Mouse (Mus musculus): ENCODE results near the gene Rrbp1. TPM values are rescaled to one million over a fixed set of nuclear protein-coding genes. Genes with fewer than 3 reads are reported as not detected.

Rrbp1 gene
- 42.1 and 48.1 TPM in 2 replicates for polyA plus RNA-seq (2015; fragmentation: Nextera tagmentation; extraction: Ambion mirVana)

DNA sequence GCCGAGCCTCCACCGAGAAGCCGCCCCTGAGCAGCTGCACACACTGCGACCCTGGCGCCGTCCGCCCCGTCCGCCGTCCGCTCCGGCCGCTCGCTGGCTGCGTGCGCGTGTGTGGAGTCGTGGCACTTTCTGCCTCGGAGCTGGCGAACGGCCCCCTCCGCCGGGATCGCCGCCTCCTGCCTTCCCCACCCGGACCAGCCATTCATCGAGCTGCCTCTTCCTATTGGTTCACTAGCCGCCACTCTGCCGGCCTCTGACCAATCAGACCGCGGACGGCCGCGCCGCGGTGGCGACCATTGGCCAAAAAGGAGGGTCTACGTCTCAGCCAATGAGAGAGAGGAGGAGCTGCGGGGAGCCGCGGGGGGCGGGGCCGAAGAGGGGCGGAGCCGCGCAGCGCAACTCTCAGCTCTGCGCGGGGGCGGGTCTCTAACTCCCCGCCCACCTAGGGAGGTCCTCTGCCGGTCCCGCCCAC is at the start of gene Rrbp1:
Rrbp1 (minus strand) TSS at position 184 of the 472 bp plus-strand sequence.
- Histone ChIP-seq H3K4me2 (peak within 1 kb of the TSS; percentile 62), H3K4me3 (peak within 1 kb of the TSS; percentile 87), H3K27ac (replicated peaks) (peak within 1 kb of the TSS; percentile 91), H3K36me3 (no peaks in the 10 kb centered on the region), H3K27me3 (no peaks in the 10 kb centered on the region), H3K9ac (peak within 1 kb of the TSS; percentile 85), H3K9me3 (no peaks in the 10 kb centered on the region), H3K4me1 (replicated peaks) (peaks cover 37% of the 10 kb centered on the region)
- peak; percentile 99 for ATAC-seq (ENCODE audit: low read depth)
- WGBS, result under 1% methylated on average over 48 of the region's 53 CpGs

DNA sequence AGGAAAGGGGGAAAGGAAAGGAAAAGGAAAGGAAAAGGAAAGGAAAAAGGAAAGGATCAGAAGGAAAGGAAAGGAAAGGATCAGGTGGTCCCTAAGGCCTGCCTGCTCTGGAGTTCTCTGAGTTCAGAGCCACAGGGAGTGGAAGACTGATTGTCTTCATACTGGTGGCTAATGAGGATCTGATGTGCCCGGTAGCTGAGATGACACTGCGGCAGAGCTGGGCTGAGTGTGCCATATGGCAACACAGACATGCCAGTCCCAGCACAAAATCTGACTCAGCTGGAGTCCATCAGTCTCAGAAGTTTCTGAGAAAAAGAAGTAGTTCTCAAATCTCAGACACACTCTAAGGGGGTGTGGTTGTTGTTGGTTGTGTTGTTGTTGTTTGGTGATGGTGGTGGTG is 46.7 kb upstream of the Rrbp1 start:
- WGBS, result 75% methylated on average over 2 of the region's 2 CpGs
- no peak for ATAC-seq (ENCODE audit: low read depth)
- H3K4me2 ChIP-seq, result no peak overlapping the region
- no peak overlapping the region for H3K4me3 ChIP-seq
- no peak overlapping the region for H3K9ac ChIP-seq
- no peaks in the 10 kb centered on the region for H3K4me1 ChIP-seq (replicated peaks)
- H3K27me3 ChIP-seq, result no peaks in the 10 kb centered on the region
- no peaks in the 10 kb centered on the region for H3K36me3 ChIP-seq
- no peaks in the 10 kb centered on the region for H3K9me3 ChIP-seq
- no peak overlapping the region for H3K27ac ChIP-seq (replicated peaks)

DNA sequence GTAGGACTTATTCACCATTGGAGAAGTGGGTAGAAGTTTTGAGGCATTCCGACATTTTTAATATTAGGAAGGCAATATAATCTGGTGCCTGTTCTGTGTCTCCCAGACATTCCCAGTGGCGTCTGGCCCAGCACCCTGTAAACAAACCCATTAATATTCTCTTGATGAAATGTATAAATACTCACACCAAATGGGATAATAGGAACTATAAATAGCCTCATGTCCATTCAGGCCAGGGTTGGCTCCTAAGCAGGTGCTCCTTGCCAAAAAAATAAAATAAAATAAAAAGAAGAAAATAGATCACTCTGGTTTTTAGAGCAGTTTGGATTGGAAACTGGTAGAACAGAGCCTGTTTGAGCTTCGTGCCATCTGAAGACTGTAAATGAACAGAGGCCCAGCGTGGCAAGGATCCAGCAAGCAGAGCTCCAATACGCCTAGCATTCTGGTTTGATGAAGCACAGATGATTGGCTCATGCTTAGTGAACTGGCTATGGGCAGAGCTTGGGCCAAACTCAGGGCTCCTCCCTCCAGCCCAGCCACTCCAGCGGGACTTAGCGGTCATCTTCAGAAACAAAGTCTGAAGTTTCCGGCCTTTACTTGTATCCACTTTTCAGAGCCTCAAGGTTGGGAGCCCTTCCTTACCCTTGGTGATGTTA is 41.5 kb upstream of the Rrbp1 start:
- Histone ChIP-seq H3K36me3 (no peaks in the 10 kb centered on the region), H3K9ac (no peak overlapping the region), H3K4me3 (no peak overlapping the region), H3K27me3 (no peaks in the 10 kb centered on the region), H3K9me3 (no peaks in the 10 kb centered on the region), H3K4me2 (no peak overlapping the region), H3K4me1 (replicated peaks) (no peaks in the 10 kb centered on the region), H3K27ac (replicated peaks) (no peak overlapping the region)
- 93% methylated on average over 8 of the region's 8 CpGs for WGBS
- ATAC-seq (ENCODE audit: low read depth), result peak; percentile 27; the same call in 1 of the 2 replicates

DNA sequence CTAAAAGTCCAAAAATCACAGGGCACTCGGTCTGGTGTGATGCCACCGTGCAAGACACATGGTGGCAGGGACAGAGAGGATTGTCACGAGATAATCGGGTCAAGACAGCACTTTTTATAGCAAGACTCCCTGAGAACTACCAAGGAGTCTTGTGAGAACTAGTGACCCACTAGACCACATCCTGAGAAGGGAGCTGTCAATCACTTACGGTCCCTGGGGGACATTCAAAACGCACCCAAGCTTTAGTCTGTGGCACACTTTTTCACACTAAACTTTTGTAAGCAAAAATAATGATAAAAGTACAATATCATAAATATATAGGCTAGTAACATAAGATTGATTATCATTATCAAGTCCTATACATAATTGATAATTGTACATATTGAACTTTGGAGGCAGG is 39.8 kb upstream of the Rrbp1 start:
- H3K27ac ChIP-seq (replicated peaks), result no peak overlapping the region
- H3K4me2 ChIP-seq, result no peak overlapping the region
- WGBS, result 91% methylated on average over 6 of the region's 6 CpGs
- no peak overlapping the region for H3K9ac ChIP-seq
- no peaks in the 10 kb centered on the region for H3K27me3 ChIP-seq
- no peaks in the 10 kb centered on the region for H3K36me3 ChIP-seq
- ATAC-seq (ENCODE audit: low read depth), result no peak
- H3K4me1 ChIP-seq (replicated peaks), result peaks cover 12% of the 10 kb centered on the region
- no peaks in the 10 kb centered on the region for H3K9me3 ChIP-seq
- no peak overlapping the region for H3K4me3 ChIP-seq

DNA sequence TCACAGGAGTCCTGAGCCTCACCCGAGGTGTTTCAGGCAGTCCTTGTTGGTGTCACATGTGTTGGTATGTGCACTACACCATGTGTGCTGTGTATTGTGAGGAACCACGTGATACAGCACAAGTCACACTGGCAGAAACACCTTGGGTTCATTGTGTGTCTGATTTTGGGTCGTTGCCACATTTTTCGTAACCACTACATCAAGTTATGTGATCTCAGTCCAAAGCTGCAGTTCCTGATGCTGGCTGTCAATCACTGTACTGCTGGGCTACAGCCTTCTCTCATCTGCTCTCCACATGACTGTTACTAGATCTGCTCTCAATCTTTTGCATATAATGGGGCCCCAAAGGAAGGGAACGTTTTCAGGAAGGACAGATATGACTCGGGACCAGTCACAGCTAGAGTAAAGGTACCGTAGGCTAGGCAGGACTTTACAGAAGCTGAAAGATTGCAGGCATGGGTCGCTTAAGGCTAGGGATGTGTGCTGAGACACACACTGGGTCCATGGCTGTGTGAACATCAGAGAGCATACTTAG is 39.1 kb upstream of the Rrbp1 start:
- 83% methylated on average over 8 of the region's 8 CpGs for WGBS
- H3K27me3 ChIP-seq, result no peaks in the 10 kb centered on the region
- H3K9me3 ChIP-seq, result no peaks in the 10 kb centered on the region
- no peak overlapping the region for H3K9ac ChIP-seq
- H3K4me2 ChIP-seq, result no peak overlapping the region
- H3K4me1 ChIP-seq (replicated peaks), result peaks cover 12% of the 10 kb centered on the region
- H3K27ac ChIP-seq (replicated peaks), result no peak overlapping the region
- no peaks in the 10 kb centered on the region for H3K36me3 ChIP-seq
- ATAC-seq (ENCODE audit: low read depth), result no peak
- H3K4me3 ChIP-seq, result no peak overlapping the region

DNA sequence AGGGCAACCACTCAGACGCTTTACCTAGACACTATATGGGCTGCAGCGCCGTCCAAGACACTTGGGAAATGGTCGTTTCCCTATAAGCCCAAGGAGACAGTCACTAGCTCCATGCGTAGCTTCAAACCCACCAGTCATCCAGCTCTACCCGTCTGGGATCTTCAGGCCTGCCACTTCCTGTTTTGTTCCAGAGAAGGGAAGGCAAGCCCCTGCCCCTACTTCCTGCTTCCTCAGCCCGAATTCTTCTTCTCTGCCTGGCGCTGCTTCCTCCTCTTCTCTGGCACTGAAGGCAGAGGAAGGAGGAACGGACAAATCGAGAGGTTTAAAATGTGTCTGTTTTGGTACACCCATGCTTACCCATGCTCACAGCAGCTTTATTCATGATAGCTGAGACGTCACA is 35.9 kb upstream of the Rrbp1 start:
- Histone ChIP-seq H3K4me1 (replicated peaks) (peaks cover 12% of the 10 kb centered on the region), H3K27me3 (no peaks in the 10 kb centered on the region), H3K9me3 (peaks cover 10% of the 10 kb centered on the region; the same call in 1 of the 2 replicates), H3K36me3 (no peaks in the 10 kb centered on the region), H3K4me3 (no peak overlapping the region), H3K4me2 (no peak overlapping the region), H3K9ac (no peak overlapping the region), H3K27ac (replicated peaks) (no peak overlapping the region)
- 77% methylated on average over 11 of the region's 11 CpGs for WGBS
- no peak for ATAC-seq (ENCODE audit: low read depth)

DNA sequence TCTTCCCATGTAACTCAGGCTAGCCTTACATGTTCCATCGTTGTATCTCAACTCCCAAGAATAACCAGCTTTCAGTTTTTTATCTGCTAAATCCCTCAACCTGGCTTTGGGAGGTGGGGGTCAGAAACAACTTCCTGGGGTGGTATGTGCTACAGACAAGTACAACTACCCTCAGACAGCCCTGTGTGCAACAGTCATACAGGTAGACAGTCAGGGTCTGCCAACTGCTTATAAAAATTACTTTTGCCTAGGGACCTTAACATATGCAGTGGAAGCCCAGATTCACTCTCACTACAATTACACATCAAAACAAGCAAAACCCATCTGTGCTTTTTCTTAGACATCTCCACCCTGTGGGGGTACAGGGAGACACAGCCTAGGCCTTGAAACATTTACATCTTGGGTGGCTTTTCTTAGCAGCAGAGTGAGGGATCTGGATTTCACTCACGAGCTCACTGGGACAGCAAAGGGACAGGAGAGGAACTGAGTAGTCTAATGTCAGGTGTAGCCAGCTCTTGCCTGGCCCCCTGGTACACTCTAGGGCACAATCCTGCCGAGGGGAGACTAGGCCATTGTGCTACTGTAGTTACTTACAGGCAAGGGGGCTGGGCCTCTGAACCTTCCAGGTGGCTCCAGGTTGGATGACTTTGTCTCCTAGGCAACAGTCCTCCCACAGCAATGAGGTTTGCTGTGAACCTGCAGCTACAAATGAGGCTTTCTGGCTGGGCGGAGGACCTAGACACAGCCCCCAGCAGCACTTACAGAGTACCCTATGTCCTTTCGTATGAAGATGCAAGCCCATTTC is 34.9 kb upstream of the Rrbp1 start:
- H3K9me3 ChIP-seq, result peaks cover 13% of the 10 kb centered on the region; the same call in 1 of the 2 replicates
- no peak overlapping the region for H3K4me3 ChIP-seq
- no peak overlapping the region for H3K9ac ChIP-seq
- ATAC-seq (ENCODE audit: low read depth), result no peak
- WGBS, result 76% methylated on average over 5 of the region's 5 CpGs
- peaks cover 12% of the 10 kb centered on the region for H3K4me1 ChIP-seq (replicated peaks)
- H3K27ac ChIP-seq (replicated peaks), result no peak overlapping the region
- no peak overlapping the region for H3K4me2 ChIP-seq
- H3K36me3 ChIP-seq, result no peaks in the 10 kb centered on the region
- H3K27me3 ChIP-seq, result no peaks in the 10 kb centered on the region

DNA sequence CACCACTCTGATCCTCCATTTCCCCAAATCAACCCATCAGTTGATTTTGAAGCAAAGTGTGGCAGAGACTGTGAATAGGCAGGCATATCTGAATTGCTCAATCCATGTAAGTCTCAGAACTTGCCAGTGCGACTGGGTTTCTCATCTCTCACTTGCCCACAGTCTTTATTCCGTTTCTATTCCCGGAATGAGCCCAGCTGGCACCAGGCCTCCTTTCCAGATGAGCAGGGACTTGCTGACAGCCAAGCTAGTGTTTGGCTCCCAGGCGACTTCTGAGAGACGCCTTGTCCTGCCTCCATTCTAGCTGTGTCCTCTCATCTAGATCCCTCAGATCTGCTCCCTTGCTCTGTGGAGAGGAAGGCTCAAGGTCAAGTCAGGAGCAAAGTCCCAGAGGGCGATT is 33.7 kb upstream of the Rrbp1 start:
- Histone ChIP-seq H3K4me2 (no peak overlapping the region), H3K4me1 (replicated peaks) (peaks cover 12% of the 10 kb centered on the region), H3K9ac (no peak overlapping the region), H3K27me3 (no peaks in the 10 kb centered on the region), H3K9me3 (peaks cover 13% of the 10 kb centered on the region; the same call in 1 of the 2 replicates), H3K27ac (replicated peaks) (no peak overlapping the region), H3K36me3 (no peaks in the 10 kb centered on the region), H3K4me3 (no peak overlapping the region)
- ATAC-seq (ENCODE audit: low read depth), result no peak
- 87% methylated on average over 6 of the region's 6 CpGs for WGBS

DNA sequence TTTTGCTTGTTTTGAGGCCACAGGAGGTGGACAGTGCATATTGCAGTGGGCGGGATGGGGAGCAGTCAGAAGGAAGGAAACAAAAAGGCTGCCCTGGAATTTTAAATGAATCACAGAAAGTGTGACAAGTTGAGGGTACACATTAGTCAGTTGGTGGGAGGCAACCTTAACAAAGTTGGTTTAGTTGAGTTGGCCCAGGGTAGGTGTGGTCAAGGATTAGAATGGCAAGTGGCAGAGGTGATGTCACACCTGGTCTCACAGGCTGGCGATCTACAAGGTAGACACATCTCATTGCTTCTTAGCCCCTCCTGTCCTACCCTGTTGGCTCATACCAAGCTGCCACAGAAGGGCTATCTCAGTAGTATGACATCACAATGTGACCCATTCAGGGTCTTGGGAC is 21.6 kb upstream of the Rrbp1 start, which contains the start of gene Banf2:
Banf2 (plus strand) TSS at position 396 of the 400 bp plus-strand sequence.
- no peaks in the 10 kb centered on the region for H3K36me3 ChIP-seq
- ATAC-seq (ENCODE audit: low read depth), result no peak
- H3K27me3 ChIP-seq, result no peaks in the 10 kb centered on the region
- H3K9me3 ChIP-seq, result no peaks in the 10 kb centered on the region
- H3K9ac ChIP-seq, result no peak within 1 kb of the TSS
- H3K4me1 ChIP-seq (replicated peaks), result no peaks in the 10 kb centered on the region
- no peak within 1 kb of the TSS for H3K27ac ChIP-seq (replicated peaks)
- WGBS, result 88% methylated on average over 2 of the region's 2 CpGs
- no peak within 1 kb of the TSS for H3K4me2 ChIP-seq
- no peak within 1 kb of the TSS for H3K4me3 ChIP-seq

DNA sequence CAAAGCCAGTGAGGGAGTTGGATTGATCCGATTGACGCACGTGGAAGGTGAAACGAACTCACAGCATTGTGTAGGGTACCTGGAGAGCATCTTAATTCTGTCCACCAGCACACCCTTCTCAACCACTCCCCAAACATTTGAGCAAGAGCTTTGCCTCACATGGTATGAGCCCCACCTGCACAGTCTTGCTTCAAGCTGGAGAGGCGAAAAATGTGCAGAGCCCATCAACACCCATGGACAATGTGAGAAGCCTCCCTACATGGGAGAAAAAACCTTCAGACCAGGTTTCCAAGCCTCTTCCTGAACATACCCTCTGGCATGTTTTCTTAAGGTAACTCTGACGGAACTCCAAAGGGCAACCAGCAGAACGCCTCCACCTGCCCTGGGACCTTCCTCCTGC is 19.7 kb upstream of the Rrbp1 start:
- 91% methylated on average over 7 of the region's 7 CpGs for WGBS
- no peak overlapping the region for H3K9ac ChIP-seq
- no peaks in the 10 kb centered on the region for H3K27me3 ChIP-seq
- no peaks in the 10 kb centered on the region for H3K36me3 ChIP-seq
- ATAC-seq (ENCODE audit: low read depth), result no peak
- no peaks in the 10 kb centered on the region for H3K9me3 ChIP-seq
- H3K27ac ChIP-seq (replicated peaks), result no peak overlapping the region
- H3K4me1 ChIP-seq (replicated peaks), result no peaks in the 10 kb centered on the region
- H3K4me3 ChIP-seq, result no peak overlapping the region
- H3K4me2 ChIP-seq, result no peak overlapping the region

DNA sequence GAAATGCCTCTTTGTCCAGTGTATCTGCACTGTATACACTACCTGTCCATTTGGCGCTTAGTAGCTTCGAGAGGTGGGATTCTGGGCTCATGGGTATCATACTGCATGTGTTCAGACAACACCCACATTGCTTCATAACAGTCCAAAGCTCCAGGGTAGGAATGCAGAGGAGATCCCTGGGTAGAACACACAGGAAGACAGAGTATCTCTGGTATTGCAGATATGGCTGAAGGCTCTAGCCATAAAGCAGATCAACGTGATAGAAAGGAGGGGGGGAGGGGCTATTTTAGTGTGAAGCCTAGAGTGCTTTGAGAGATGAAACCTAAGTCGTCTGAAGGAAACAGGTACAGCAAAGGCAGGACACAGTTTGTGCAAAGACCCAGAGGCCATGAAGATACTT is 15.4 kb upstream of the Rrbp1 start:
- WGBS, result 83% methylated on average over 4 of the region's 4 CpGs
- Histone ChIP-seq H3K9ac (no peak overlapping the region), H3K27me3 (no peaks in the 10 kb centered on the region), H3K4me3 (no peak overlapping the region), H3K27ac (replicated peaks) (no peak overlapping the region), H3K36me3 (no peaks in the 10 kb centered on the region), H3K4me1 (replicated peaks) (no peaks in the 10 kb centered on the region), H3K9me3 (no peaks in the 10 kb centered on the region), H3K4me2 (no peak overlapping the region)
- ATAC-seq (ENCODE audit: low read depth), result no peak

DNA sequence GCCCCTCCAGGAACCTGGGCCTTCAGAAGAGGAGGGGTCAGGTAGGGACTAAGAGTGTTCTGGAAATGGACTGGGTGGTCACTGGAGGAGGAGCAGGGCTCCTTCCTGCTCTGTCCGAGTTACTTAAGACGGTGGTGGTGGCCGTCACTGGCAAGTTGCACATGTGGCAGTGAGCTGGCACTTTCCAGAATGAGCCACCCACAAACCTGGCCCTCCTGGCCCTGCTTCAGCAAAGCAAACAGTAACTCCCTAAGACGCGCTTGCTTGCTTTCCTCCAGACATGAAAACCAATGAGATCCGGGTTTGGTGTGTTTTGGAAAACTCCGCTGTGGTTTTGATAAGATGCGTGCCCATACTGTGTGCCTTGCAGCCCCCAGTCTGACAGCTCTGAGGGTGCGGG is 14.3 kb upstream of the Rrbp1 start:
- H3K27me3 ChIP-seq, result no peaks in the 10 kb centered on the region
- 94% methylated on average over 9 of the region's 9 CpGs for WGBS
- H3K4me3 ChIP-seq, result no peak overlapping the region
- no peaks in the 10 kb centered on the region for H3K9me3 ChIP-seq
- H3K4me1 ChIP-seq (replicated peaks), result no peaks in the 10 kb centered on the region
- no peaks in the 10 kb centered on the region for H3K36me3 ChIP-seq
- H3K9ac ChIP-seq, result no peak overlapping the region
- no peak for ATAC-seq (ENCODE audit: low read depth)
- no peak overlapping the region for H3K4me2 ChIP-seq
- H3K27ac ChIP-seq (replicated peaks), result no peak overlapping the region
